In the genomic region with DNA sequence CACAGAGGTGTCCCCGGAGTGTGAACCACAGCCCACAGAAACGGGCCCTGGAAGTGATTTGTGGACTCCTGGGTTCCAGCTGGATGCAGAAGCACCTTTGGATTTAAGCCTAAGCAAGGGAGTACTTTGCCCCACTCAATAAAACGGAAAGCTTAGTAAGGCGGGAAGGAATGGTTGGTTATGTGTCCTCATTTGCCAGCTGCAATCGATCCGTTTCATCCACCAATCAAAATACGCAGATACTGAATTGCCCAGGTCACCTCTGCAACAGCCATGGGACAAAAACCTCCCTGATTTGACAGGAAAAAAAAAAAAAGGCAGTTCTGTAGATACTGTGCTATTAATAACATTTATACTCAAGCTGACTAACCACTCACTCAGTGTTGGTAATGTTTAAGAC, we compare ENCODE assay signal across 16 mouse cellular contexts. TPM values are rescaled to one million over a fixed set of nuclear protein-coding genes. Genes with fewer than 3 reads are reported as not detected.
DNase-seq lines count a peak whose midpoint lies in the region; ATAC-seq lines count a peak whose summit lies in the region.
"Had no signal": no experiment of that assay in that cellular context is flagged by ENCODE, and none has a peak within 500 bp of the region (broad histone marks: within the 10 kb centered on the region; RNA-seq: fewer than 3 reads in every experiment).

No protein-coding gene starts in this region.

- WGBS in forebrain, embryonic 12.5 days, result 70% methylated on average over 7 of the region's 7 CpGs
- WGBS in forebrain, embryonic 11.5 days, result 77% methylated on average over 7 of the region's 7 CpGs
- WGBS in midbrain, embryonic 13.5 days, result 84% methylated on average over 7 of the region's 7 CpGs
- WGBS in midbrain, embryonic 11.5 days, result 85% methylated on average over 7 of the region's 7 CpGs
- 70% methylated on average over 7 of the region's 7 CpGs for WGBS in hindbrain, embryonic 15.5 days
- 55% methylated on average over 7 of the region's 7 CpGs for WGBS in neural tube, embryonic 15.5 days
- WGBS in kidney, embryonic 16.5 days, result 65% methylated on average over 7 of the region's 7 CpGs

- H3K4me3 ChIP-seq in forebrain, embryonic 12.5 days (replicated peaks), result no peak overlapping the region
- no peak overlapping the region for H3K4me3 ChIP-seq in forebrain, embryonic 11.5 days (ENCODE audit: low read depth, low read length)
- H3K4me3 ChIP-seq in midbrain, embryonic 13.5 days (replicated peaks), result no peak overlapping the region
- no peak overlapping the region for H3K4me3 ChIP-seq in midbrain, embryonic 11.5 days (ENCODE audit: low read depth, low read length)
- H3K4me3 ChIP-seq in hindbrain, embryonic 15.5 days, result no peak overlapping the region
- H3K4me3 ChIP-seq in neural tube, embryonic 15.5 days (replicated peaks), result no peak overlapping the region
- H3K4me3 ChIP-seq in kidney, embryonic 16.5 days (ENCODE audit: low read length), result no peak overlapping the region
- H3K4me3 ChIP-seq: embryonic facial prominence, embryonic 10.5 days; limb, embryonic 15.5 days had no signal

- H3K4me2 ChIP-seq in forebrain, embryonic 12.5 days, result no peak overlapping the region
- H3K4me2 ChIP-seq in forebrain, embryonic 11.5 days (ENCODE audit: low read depth, low read length, severe bottlenecking), result no peak overlapping the region
- H3K4me2 ChIP-seq in midbrain, embryonic 13.5 days (replicated peaks), result no peak overlapping the region
- no peak overlapping the region for H3K4me2 ChIP-seq in midbrain, embryonic 11.5 days
- no peak overlapping the region for H3K4me2 ChIP-seq in hindbrain, embryonic 15.5 days
- H3K4me2 ChIP-seq in neural tube, embryonic 15.5 days, result no peak overlapping the region
- H3K4me2 ChIP-seq in kidney, embryonic 16.5 days (replicated peaks; ENCODE audit: low read depth, low read length), result no peak overlapping the region
- H3K4me2 ChIP-seq: limb, embryonic 15.5 days; lung, embryonic 14.5 days had no signal

- ATAC-seq in forebrain, embryonic 12.5 days (ENCODE audit: low FRiP score), result no peak
- no peak for ATAC-seq in forebrain, embryonic 11.5 days (replicated peaks; ENCODE audit: low FRiP score)
- ATAC-seq in midbrain, embryonic 13.5 days, result no peak
- no peak for ATAC-seq in midbrain, embryonic 11.5 days (ENCODE audit: low FRiP score)
- no peak for ATAC-seq in hindbrain, embryonic 15.5 days (ENCODE audit: low FRiP score, low read depth)
- no peak for ATAC-seq in neural tube, embryonic 15.5 days (ENCODE audit: low FRiP score)
- ATAC-seq in kidney, embryonic 16.5 days (ENCODE audit: low FRiP score, low TSS enrichment), result no peak

- peak overlapping the region; percentile 72; the same call in 1 of the 2 replicates for H3K27ac ChIP-seq in forebrain, embryonic 12.5 days
- no peak overlapping the region for H3K27ac ChIP-seq in forebrain, embryonic 11.5 days (ENCODE audit: low read depth, low read length)
- peak overlapping the region; percentile 69 for H3K27ac ChIP-seq in midbrain, embryonic 13.5 days
- H3K27ac ChIP-seq in midbrain, embryonic 11.5 days (ENCODE audit: low read depth, low read length), result no peak overlapping the region
- H3K27ac ChIP-seq in hindbrain, embryonic 15.5 days (replicated peaks), result peak overlapping the region; percentile 77
- peak overlapping the region; percentile 73 for H3K27ac ChIP-seq in neural tube, embryonic 15.5 days (replicated peaks)
- H3K27ac ChIP-seq in kidney, embryonic 16.5 days (ENCODE audit: low read length), result no peak overlapping the region
- H3K27ac ChIP-seq: embryonic facial prominence, embryonic 10.5 days; limb, embryonic 15.5 days; macrophage had no signal

- DNase-seq in forebrain, embryonic 11.5 days (ENCODE audit: low spot score), result no peak
- no peak for DNase-seq in midbrain, embryonic 11.5 days (ENCODE audit: low spot score, missing footprints)
- DNase-seq in c-Kit-positive CD71-positive TER-119-positive erythroid progenitor cells, embryonic 14.5 days (ENCODE audit: low spot score), result no peak
- DNase-seq: cerebellum, adult 18-20 months; cerebellum, postnatal 36 days; gastrocnemius, postnatal 36 days; spleen, adult 18-20 months had no signal

- H3K27me3 ChIP-seq in forebrain, embryonic 12.5 days, result no peaks in the 10 kb centered on the region
- no peaks in the 10 kb centered on the region for H3K27me3 ChIP-seq in forebrain, embryonic 11.5 days (ENCODE audit: control insufficient read depth, insufficient read depth, low read length)
- H3K27me3 ChIP-seq in midbrain, embryonic 13.5 days, result no peaks in the 10 kb centered on the region
- no peaks in the 10 kb centered on the region for H3K27me3 ChIP-seq in midbrain, embryonic 11.5 days (ENCODE audit: control insufficient read depth, insufficient read depth, low read length)
- H3K27me3 ChIP-seq in hindbrain, embryonic 15.5 days, result no peaks in the 10 kb centered on the region
- no peaks in the 10 kb centered on the region for H3K27me3 ChIP-seq in neural tube, embryonic 15.5 days (replicated peaks)
- no peaks in the 10 kb centered on the region for H3K27me3 ChIP-seq in kidney, embryonic 16.5 days (ENCODE audit: insufficient read depth, low read length)
- H3K27me3 ChIP-seq: limb, embryonic 15.5 days had no signal

- H3K4me1 ChIP-seq in forebrain, embryonic 12.5 days, result peaks cover 22% of the 10 kb centered on the region
- peaks cover 5% of the 10 kb centered on the region; the same call in 1 of the 2 replicates for H3K4me1 ChIP-seq in forebrain, embryonic 11.5 days (replicated peaks; ENCODE audit: control insufficient read depth, insufficient read depth, low read length)
- peaks cover 22% of the 10 kb centered on the region for H3K4me1 ChIP-seq in midbrain, embryonic 13.5 days (replicated peaks)
- no peaks in the 10 kb centered on the region for H3K4me1 ChIP-seq in midbrain, embryonic 11.5 days (ENCODE audit: control insufficient read depth, insufficient read depth, low read length)
- peaks cover 35% of the 10 kb centered on the region for H3K4me1 ChIP-seq in hindbrain, embryonic 15.5 days (replicated peaks)
- peaks cover 27% of the 10 kb centered on the region for H3K4me1 ChIP-seq in neural tube, embryonic 15.5 days
- 0 out of 2 replicates have a peak, but pooled peaks cover 4% of the 10 kb centered on the region for H3K4me1 ChIP-seq in kidney, embryonic 16.5 days (ENCODE audit: insufficient read depth, low read length)

- H3K9ac ChIP-seq in forebrain, embryonic 12.5 days, result no peak overlapping the region
- no peak overlapping the region for H3K9ac ChIP-seq in forebrain, embryonic 11.5 days (ENCODE audit: low read length)
- no peak overlapping the region for H3K9ac ChIP-seq in midbrain, embryonic 13.5 days (replicated peaks)
- no peak overlapping the region for H3K9ac ChIP-seq in midbrain, embryonic 11.5 days (ENCODE audit: low read length)
- H3K9ac ChIP-seq in hindbrain, embryonic 15.5 days, result no peak overlapping the region
- no peak overlapping the region for H3K9ac ChIP-seq in neural tube, embryonic 15.5 days (replicated peaks)
- no peak overlapping the region for H3K9ac ChIP-seq in kidney, embryonic 16.5 days (replicated peaks; ENCODE audit: low read length)
- H3K9ac ChIP-seq: limb, embryonic 15.5 days; lung, embryonic 14.5 days had no signal

- no peaks in the 10 kb centered on the region for H3K9me3 ChIP-seq in forebrain, embryonic 12.5 days
- H3K9me3 ChIP-seq in forebrain, embryonic 11.5 days (ENCODE audit: control insufficient read depth, low read length), result no peaks in the 10 kb centered on the region
- no peaks in the 10 kb centered on the region for H3K9me3 ChIP-seq in midbrain, embryonic 13.5 days
- no peaks in the 10 kb centered on the region for H3K9me3 ChIP-seq in midbrain, embryonic 11.5 days (ENCODE audit: control insufficient read depth, low read length)
- no peaks in the 10 kb centered on the region for H3K9me3 ChIP-seq in hindbrain, embryonic 15.5 days
- no peaks in the 10 kb centered on the region for H3K9me3 ChIP-seq in neural tube, embryonic 15.5 days (replicated peaks)
- no peaks in the 10 kb centered on the region for H3K9me3 ChIP-seq in kidney, embryonic 16.5 days (ENCODE audit: low read length)
- H3K9me3 ChIP-seq: embryonic facial prominence, embryonic 10.5 days; limb, embryonic 15.5 days had no signal

- no peaks in the 10 kb centered on the region for H3K36me3 ChIP-seq in forebrain, embryonic 12.5 days (replicated peaks)
- no peaks in the 10 kb centered on the region for H3K36me3 ChIP-seq in forebrain, embryonic 11.5 days (ENCODE audit: control insufficient read depth, insufficient read depth, low read length)
- H3K36me3 ChIP-seq in midbrain, embryonic 13.5 days, result no peaks in the 10 kb centered on the region
- H3K36me3 ChIP-seq in midbrain, embryonic 11.5 days (ENCODE audit: control insufficient read depth, insufficient read depth, low read length), result no peaks in the 10 kb centered on the region
- H3K36me3 ChIP-seq in hindbrain, embryonic 15.5 days, result no peaks in the 10 kb centered on the region
- H3K36me3 ChIP-seq in neural tube, embryonic 15.5 days, result no peaks in the 10 kb centered on the region
- H3K36me3 ChIP-seq in kidney, embryonic 16.5 days (ENCODE audit: insufficient read depth, low read length), result no peaks in the 10 kb centered on the region
- H3K36me3 ChIP-seq: embryonic facial prominence, embryonic 10.5 days; limb, embryonic 15.5 days had no signal

RNA-seq across cellular contexts. Expression of gene Diexf, which starts 47.0 kb away (rescaled TPM):
- polyA plus RNA-seq in forebrain, embryonic 12.5 days (2016; fragmentation: Nextera tagmentation; extraction: Ambion mirVana), result 9.5 and 9.7 TPM in 2 replicates
- polyA plus RNA-seq in forebrain, embryonic 11.5 days (2014; fragmentation: Nextera tagmentation; extraction: Ambion mirVana), result 9.8 and 13.2 TPM in 2 replicates
- 8.7 and 10.2 TPM in 2 replicates for polyA plus RNA-seq in midbrain, embryonic 13.5 days (2015; fragmentation: Nextera tagmentation; extraction: Ambion mirVana)
- polyA plus RNA-seq in midbrain, embryonic 11.5 days (2014; fragmentation: Nextera tagmentation; extraction: Ambion mirVana), result 8.5 and 10.7 TPM in 2 replicates
- polyA plus RNA-seq in hindbrain, embryonic 15.5 days (2015; fragmentation: Nextera tagmentation; extraction: Ambion mirVana), result 6.7 and 7.2 TPM in 2 replicates
- 7.8 TPM in 2 replicates for polyA plus RNA-seq in neural tube, embryonic 15.5 days (2015; fragmentation: Nextera tagmentation; extraction: Ambion mirVana)
- 10.0 and 10.3 TPM in 2 replicates for polyA plus RNA-seq in kidney, embryonic 16.5 days (2015; fragmentation: Nextera tagmentation; extraction: Ambion mirVana)

RNA-seq across cellular contexts. Expression of gene Syt14, which starts 47.5 kb away (rescaled TPM):
- polyA plus RNA-seq in forebrain, embryonic 12.5 days (2016; fragmentation: Nextera tagmentation; extraction: Ambion mirVana), result 9.2 and 9.8 TPM in 2 replicates
- 8.4 and 8.8 TPM in 2 replicates for polyA plus RNA-seq in forebrain, embryonic 11.5 days (2014; fragmentation: Nextera tagmentation; extraction: Ambion mirVana)
- 7.4 and 8.9 TPM in 2 replicates for polyA plus RNA-seq in midbrain, embryonic 13.5 days (2015; fragmentation: Nextera tagmentation; extraction: Ambion mirVana)
- polyA plus RNA-seq in midbrain, embryonic 11.5 days (2014; fragmentation: Nextera tagmentation; extraction: Ambion mirVana), result 6.3 and 6.4 TPM in 2 replicates
- 5.8 and 5.9 TPM in 2 replicates for polyA plus RNA-seq in hindbrain, embryonic 15.5 days (2015; fragmentation: Nextera tagmentation; extraction: Ambion mirVana)
- polyA plus RNA-seq in neural tube, embryonic 15.5 days (2015; fragmentation: Nextera tagmentation; extraction: Ambion mirVana), result 5.1 and 5.6 TPM in 2 replicates
- polyA plus RNA-seq in kidney, embryonic 16.5 days (2015; fragmentation: Nextera tagmentation; extraction: Ambion mirVana), result 1.5 and 2.2 TPM in 2 replicates
- polyA plus RNA-seq: macrophage had no signal

Comparison
In these comparisons a context has a peak if more than half of its experiments do, and no peak if none do; other contexts are left out.
1. H3K27ac ChIP-seq: peak in forebrain, embryonic 12.5 days (single experiment), midbrain, embryonic 13.5 days (single experiment), hindbrain, embryonic 15.5 days (single experiment) and neural tube, embryonic 15.5 days (single experiment); none in forebrain, embryonic 11.5 days (single experiment), midbrain, embryonic 11.5 days (single experiment) and kidney, embryonic 16.5 days (single experiment).